Mouse (Mus musculus) hindbrain, embryonic 15.5 days (tissue): ENCODE data around the gene Mcts2. TPM values are rescaled to one million over a fixed set of nuclear protein-coding genes. Genes with fewer than 3 reads are reported as not detected.
"Not testable (repeated sequence)": the region's sequence is repeated elsewhere in the genome, so short reads cannot be mapped to it uniquely, and the experiment has no call there.

Source experiments
- ATAC-seq: fragments of 200-750 bp; cut with Nextera tagmentation; 2 replicates; pipeline ENCODE4 v1.8.0; 2017; ENCODE audit warnings: low read depth, moderate number of reproducible peaks, moderate TSS enrichment; ENCODE audit not compliant: low FRiP score
- H3K27ac ChIP-seq: fragments of 300-500 bp; sonication (generic); replicated peaks from 2 replicates; pipeline ENCODE4 v1.5.1; 2015; ENCODE audit warnings: mild to moderate bottlenecking, inconsistent platforms
- H3K27me3 ChIP-seq: fragments of 300-500 bp; sonication (generic); 2 replicates; pipeline ENCODE4 v1.6.1; 2015; ENCODE audit warnings: control low read depth, inconsistent platforms
- H3K36me3 ChIP-seq: fragments of 300-500 bp; sonication (generic); 2 replicates; pipeline ENCODE4 v1.6.1; 2015; ENCODE audit warnings: control low read depth, inconsistent platforms
- H3K4me1 ChIP-seq: fragments of 300-500 bp; sonication (generic); replicated peaks from 2 replicates; pipeline ENCODE4 v1.6.1; 2015; ENCODE audit warnings: control low read depth, inconsistent platforms
- H3K4me2 ChIP-seq: fragments of 300-500 bp; sonication (generic); 2 replicates; pipeline ENCODE4 v1.6.1; 2015; ENCODE audit warnings: moderate library complexity, mild to moderate bottlenecking, inconsistent platforms
- H3K4me3 ChIP-seq: fragments of 300-500 bp; sonication (generic); 2 replicates; pipeline ENCODE4 v1.5.1; 2015; ENCODE audit warnings: mild to moderate bottlenecking, inconsistent platforms
- H3K9ac ChIP-seq: fragments of 300-500 bp; sonication (generic); 2 replicates; pipeline ENCODE4 v1.6.1; 2015; ENCODE audit warnings: inconsistent platforms
- H3K9me3 ChIP-seq: fragments of 300-500 bp; sonication (generic); 2 replicates; pipeline ENCODE4 v1.6.1; 2016; ENCODE audit warnings: control low read depth, inconsistent platforms
- WGBS: fragments of 180-500 bp; shearing (Covaris S2); methylation state at CpG from one replicate; pipeline ENCODE4 v1.1.7; 2015; 5-methylcytosine and 5-hydroxymethylcytosine counted together
- polyA plus RNA-seq: library from polyadenylated mRNA; unstranded; fragments of >200 nt; fragmentation: Nextera tagmentation; extraction: Ambion mirVana; gene quantifications from 2 replicates; pipeline ENCODE4 v1.2.1, GENCODE M21; 2015

Gene Mcts2
- polyA plus RNA-seq, result 32.6 and 37.3 TPM in 2 replicates

DNA sequence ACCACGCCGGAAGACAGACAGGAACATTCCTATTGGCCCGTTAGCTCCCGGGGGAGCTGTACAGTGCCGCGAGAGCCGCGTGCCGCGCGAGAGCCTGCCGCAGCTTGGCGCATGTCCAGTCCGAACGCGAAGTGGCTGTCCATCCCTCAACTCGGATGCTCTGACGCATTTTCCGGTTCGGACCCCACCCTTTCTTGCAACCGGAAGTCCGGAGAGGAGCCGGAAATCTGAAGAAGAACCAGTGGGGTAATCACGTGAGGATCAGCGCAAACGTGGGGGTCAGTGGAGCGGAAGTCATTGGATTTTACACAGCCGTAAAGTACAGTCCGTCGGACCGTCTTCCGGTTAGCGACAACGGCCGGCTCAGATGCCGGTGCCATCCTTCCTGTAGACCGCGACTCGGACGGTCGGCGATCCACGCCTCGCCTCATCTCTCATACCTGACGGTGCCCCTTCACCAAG is at the start of gene Mcts2:
Gene Mcts2 (plus strand): TSS at position 230 of the 462 bp plus-strand sequence.
- Histone ChIP-seq H3K9me3 (no peaks in the 10 kb centered on the region), H3K27ac (peak within 1 kb of the TSS; percentile 69), H3K27me3 (no peaks in the 10 kb centered on the region), H3K4me3 (peak within 1 kb of the TSS; percentile 47), H3K9ac (peak within 1 kb of the TSS; percentile 42), H3K4me1 (peaks cover 19% of the 10 kb centered on the region), H3K36me3 (peaks cover 71% of the 10 kb centered on the region), H3K4me2 (peak within 1 kb of the TSS; percentile 73)
- 54% methylated on average over 45 of the region's 45 CpGs for WGBS
- ATAC-seq, result peak; percentile 95

DNA sequence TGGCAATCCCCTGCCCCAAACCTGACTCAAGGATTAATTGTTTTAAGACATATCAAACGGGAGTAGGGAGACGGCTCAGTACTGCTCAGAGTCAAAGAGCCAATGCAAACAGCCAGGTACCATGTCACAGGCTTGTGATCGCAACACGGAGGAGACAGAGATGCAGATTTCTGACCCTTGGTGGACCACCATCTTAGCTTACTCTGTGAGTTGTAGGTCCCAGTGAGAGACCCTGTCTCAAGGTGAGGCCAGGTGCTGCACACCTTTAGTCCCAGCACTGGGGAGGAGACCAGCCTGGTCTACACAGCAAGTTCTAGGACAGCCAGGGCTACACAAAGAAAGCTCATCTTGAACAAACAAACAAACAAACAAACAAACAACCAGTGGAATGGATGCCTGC is 49.5 kb upstream of the Mcts2 start:
- Histone ChIP-seq H3K27ac (no peak overlapping the region), H3K9me3 (no peaks in the 10 kb centered on the region), H3K36me3 (no peaks in the 10 kb centered on the region), H3K9ac (no peak overlapping the region), H3K4me3 (no peak overlapping the region), H3K27me3 (no peaks in the 10 kb centered on the region), H3K4me2 (no peak overlapping the region), H3K4me1 (peaks cover 5% of the 10 kb centered on the region; the same call in 1 of the 2 replicates)
- 91% methylated on average over 4 of the region's 4 CpGs for WGBS
- ATAC-seq, result no peak

DNA sequence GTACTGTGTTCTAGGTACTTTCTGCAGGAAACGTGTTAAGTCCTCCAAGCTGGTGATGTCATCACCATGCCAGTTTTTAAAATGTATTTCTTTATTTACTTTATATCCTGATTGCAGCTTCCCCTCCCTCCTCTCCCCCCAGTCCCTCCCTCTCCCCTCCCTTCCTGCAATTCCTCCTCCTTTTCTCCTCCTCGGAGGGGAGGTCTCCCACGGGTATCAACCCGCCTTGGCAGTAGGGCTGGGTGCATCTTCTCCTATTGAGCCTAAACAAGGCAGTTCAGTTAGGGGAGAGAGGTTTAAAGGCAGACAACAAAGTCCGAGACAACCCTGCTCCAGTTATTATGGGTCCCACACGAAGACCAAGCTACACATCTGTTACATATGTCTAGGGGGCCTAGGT is 48.0 kb upstream of the Mcts2 start:
- no peaks in the 10 kb centered on the region for H3K27me3 ChIP-seq
- no peak overlapping the region for H3K9ac ChIP-seq
- WGBS, result 47% methylated on average over 6 of the region's 6 CpGs
- peaks cover 5% of the 10 kb centered on the region; the same call in 1 of the 2 replicates for H3K4me1 ChIP-seq
- H3K27ac ChIP-seq, result no peak overlapping the region
- H3K4me2 ChIP-seq, result no peak overlapping the region
- no peaks in the 10 kb centered on the region for H3K9me3 ChIP-seq
- ATAC-seq, result no peak
- H3K36me3 ChIP-seq, result no peaks in the 10 kb centered on the region
- H3K4me3 ChIP-seq, result no peak overlapping the region

DNA sequence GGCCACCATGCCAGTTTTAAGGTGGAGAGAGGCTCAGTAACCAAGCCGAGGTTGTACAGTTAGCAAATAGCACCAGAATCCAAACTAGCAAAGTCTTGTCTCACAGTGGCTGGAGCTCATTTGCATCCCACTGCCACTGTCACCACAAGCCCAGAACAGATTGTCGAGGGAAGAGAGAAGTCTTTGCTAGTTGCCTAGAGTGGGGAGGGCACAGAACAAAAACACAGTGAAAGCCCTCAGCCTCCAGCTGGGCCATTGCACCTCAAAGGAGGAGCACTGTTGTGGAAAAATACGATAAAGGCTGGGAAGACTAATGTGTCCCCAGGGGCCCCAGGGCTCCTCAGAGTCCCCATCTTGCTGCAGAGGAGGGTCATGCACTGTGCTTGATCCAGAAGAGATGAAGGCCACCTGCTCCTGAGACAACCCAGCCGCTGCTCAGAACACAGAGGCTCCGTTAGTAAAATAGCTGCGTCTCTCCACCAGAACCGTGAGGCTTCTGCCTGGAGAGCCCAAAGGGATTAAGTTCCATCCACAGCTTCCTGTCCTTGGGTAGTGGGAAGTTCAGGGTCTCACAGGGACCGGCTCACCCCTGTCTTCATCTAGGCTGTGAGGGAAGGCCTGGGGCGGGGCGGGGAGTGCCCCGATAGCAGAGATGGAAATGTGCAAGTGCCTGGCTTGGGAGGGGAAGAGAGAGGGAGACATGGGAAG is 47.3 kb upstream of the Mcts2 start:
- ATAC-seq, result no peak
- Histone ChIP-seq H3K36me3 (no peaks in the 10 kb centered on the region), H3K27ac (no peak overlapping the region), H3K4me1 (peaks cover 5% of the 10 kb centered on the region; the same call in 1 of the 2 replicates), H3K9ac (no peak overlapping the region), H3K4me2 (no peak overlapping the region), H3K9me3 (no peaks in the 10 kb centered on the region), H3K27me3 (no peaks in the 10 kb centered on the region), H3K4me3 (no peak overlapping the region)
- WGBS, result 7% methylated on average over 11 of the region's 11 CpGs

DNA sequence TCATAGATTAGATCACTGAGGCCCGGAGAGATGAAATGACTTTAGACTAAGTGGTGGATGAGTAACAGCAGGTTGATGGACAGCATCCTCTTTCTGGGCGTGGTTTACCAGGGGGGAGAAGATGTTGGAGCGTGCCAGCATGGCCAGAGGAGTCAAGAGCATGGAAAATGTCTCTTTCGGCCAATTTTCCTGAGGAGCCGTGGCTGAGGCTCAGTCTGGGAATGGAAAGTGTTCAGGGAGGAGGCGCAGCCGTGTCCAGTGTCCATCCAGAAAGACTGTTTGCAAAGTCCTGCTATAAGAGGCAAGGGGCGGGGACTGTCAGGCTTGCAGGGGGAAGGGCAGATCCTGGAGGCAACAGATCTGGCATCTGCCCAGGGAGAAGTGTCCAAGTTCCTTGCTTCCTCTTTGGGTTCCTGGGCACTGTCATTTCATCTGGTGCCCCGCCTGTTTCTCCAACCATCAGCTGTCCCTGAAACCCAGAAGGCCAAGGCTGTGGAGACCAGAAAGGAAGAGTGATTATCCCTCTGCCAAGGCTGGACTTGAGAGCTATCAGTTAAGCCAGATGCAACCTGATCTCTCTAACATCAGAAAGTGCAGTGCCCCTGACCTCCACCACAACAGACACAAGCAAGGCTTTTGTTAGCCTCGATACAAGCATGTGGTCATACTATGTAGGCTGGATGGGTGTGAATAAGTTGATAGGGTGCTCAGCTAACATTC is 33.8 kb upstream of the Mcts2 start:
- Histone ChIP-seq H3K4me1 (peaks cover 21% of the 10 kb centered on the region), H3K27me3 (no peaks in the 10 kb centered on the region), H3K27ac (peak overlapping the region; percentile 88; the same call in 1 of the 2 replicates), H3K9me3 (no peaks in the 10 kb centered on the region), H3K4me2 (no peak overlapping the region), H3K4me3 (no peak overlapping the region), H3K9ac (no peak overlapping the region), H3K36me3 (no peaks in the 10 kb centered on the region)
- no peak for ATAC-seq
- 74% methylated on average over 10 of the region's 10 CpGs for WGBS

DNA sequence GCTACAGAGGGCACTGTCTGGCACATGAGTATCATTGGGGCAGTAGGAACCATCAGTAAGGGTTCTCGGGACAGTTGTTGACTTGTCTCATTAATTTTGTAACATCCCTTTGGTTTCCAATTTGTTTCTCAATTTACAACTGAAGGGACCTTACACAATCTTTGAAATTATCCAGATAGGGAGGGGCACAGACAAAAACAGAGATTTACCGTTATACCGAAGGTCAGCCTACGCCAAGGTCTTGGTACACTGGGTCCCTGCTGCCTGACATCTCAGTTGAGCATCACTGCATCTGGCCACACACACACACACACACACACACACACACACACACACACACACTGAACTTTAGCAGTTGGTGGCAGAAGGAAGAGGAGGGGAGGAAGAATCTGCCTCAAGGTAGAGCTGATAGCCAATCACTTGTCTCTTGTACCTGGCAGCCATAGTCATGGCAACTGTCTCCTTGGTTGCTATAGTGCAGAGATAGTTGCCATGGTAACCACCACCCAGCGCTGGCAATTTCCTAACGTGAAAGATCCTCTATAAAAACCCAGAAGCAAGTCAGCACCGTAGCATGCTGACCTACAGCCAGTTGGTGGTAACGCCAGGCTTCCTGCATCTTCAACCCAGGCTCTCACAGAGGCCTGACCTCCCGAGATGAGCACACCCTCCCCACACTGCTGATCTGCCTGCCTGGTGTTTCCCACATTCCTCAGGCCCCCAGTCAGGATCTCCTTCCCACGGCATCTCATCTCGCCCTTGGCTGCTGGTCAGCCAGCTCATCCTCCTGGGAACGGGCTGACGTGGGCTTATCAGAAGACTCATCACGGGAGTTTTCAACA is 32.7 kb upstream of the Mcts2 start:
- peak; percentile 94 for ATAC-seq
- WGBS, result 31% methylated on average over 14 of the region's 14 CpGs
- H3K27ac ChIP-seq, result peak overlapping the region; percentile 88
- peaks cover 21% of the 10 kb centered on the region for H3K4me1 ChIP-seq
- peak overlapping the region; percentile 36 for H3K4me2 ChIP-seq
- H3K27me3 ChIP-seq, result no peaks in the 10 kb centered on the region
- no peaks in the 10 kb centered on the region for H3K36me3 ChIP-seq
- no peak overlapping the region for H3K4me3 ChIP-seq
- H3K9ac ChIP-seq, result no peak overlapping the region
- no peaks in the 10 kb centered on the region for H3K9me3 ChIP-seq

DNA sequence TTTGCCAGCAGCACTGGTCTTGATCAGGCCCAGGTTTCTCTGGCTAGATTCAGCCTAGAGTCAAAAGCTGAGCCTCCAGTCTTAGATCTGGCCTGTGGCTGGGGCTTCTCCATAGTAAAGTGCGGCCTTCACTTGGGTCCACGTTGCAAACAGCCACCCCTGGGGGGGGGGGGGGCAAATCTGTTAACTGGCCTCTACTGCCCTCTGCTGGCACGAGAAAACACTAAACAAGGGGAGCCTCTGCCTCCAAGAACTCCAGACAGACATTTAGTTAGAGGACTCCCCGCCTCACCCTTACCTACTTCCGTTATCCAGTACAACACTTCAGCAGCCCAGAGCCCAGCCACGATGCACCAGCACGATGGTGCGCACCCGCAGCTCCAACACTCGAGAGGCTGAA is 29.4 kb upstream of the Mcts2 start:
- WGBS, result 64% methylated on average over 10 of the region's 10 CpGs
- Histone ChIP-seq H3K9me3 (no peaks in the 10 kb centered on the region), H3K36me3 (no peaks in the 10 kb centered on the region), H3K9ac (no peak overlapping the region), H3K4me1 (peaks cover 21% of the 10 kb centered on the region), H3K4me3 (no peak overlapping the region), H3K27ac (no peak overlapping the region), H3K4me2 (no peak overlapping the region), H3K27me3 (no peaks in the 10 kb centered on the region)
- no peak for ATAC-seq

DNA sequence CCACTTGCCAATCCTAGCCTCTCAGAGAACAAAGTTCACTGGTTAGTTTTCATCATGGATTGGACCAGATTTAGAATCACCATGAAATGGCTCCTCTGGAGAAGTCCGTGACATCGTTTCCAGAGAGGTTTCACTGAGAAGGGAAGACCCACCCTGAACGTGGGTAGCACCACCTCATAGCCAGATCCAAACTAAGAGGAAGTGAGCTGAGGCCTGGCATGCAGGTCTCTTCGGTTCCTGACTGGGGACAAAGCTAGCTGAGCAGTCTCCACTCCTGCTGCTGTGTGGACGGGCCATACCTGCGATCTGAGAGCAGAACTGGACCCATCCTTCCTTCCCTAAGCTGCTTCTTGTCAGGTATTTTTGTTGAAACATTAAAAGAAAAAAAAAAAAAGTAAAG is 25.7 kb upstream of the Mcts2 start:
- ATAC-seq, result no peak
- H3K27me3 ChIP-seq, result no peaks in the 10 kb centered on the region
- H3K4me3 ChIP-seq, result no peak overlapping the region
- H3K27ac ChIP-seq, result no peak overlapping the region
- no peak overlapping the region for H3K4me2 ChIP-seq
- no peak overlapping the region for H3K9ac ChIP-seq
- H3K9me3 ChIP-seq, result no peaks in the 10 kb centered on the region
- H3K36me3 ChIP-seq, result no peaks in the 10 kb centered on the region
- no peaks in the 10 kb centered on the region for H3K4me1 ChIP-seq
- WGBS, result 81% methylated on average over 6 of the region's 6 CpGs

DNA sequence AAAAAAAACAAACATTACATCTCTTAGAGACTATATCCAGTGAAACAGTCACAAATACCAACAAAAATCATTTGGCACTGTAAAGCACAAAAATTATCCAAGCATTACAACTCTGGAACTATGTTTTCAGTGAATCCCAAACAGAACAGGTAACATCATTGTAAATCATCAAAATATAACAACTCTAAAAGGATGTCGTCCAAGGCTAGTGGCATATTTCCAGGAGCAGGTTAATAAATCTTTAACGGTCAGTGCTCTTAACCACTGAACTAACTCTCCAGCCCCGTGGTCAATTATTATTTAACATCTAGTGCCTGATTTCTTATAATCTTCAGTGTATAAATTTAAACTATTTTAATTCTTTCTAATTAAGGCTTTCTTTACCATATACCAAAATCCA is 20.6 kb upstream of the Mcts2 start:
- not testable (repeated sequence) for H3K9me3 ChIP-seq, H3K9ac ChIP-seq, H3K36me3 ChIP-seq, H3K27ac ChIP-seq, H3K4me2 ChIP-seq, ATAC-seq, H3K27me3 ChIP-seq, H3K4me1 ChIP-seq, H3K4me3 ChIP-seq
- 89% methylated on average over 3 of the region's 3 CpGs for WGBS

DNA sequence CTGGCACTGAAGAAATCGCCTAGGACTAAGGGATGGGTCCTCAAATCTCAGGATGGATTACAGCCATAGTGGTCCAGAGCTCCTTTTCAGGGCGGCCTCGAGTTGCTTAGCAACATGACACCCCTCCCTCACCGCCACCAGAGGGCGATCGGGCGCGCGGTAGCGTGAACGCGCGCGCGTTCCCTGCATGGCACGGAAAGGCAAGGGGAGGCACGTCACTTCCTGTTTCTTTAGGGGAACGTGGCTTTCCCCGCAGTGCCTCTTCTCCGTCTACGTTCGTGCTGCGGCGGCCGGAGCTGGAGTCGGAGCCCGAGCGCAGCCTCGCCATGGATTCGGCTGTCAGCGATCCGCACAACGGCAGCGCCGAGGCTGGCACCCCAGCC is 17.6 kb upstream of the Mcts2 start, which contains the start of gene H13:
Gene H13 (plus strand): TSS at position 206 of the 383 bp plus-strand sequence.
- Histone ChIP-seq H3K4me2 (peak within 1 kb of the TSS; percentile 92), H3K4me3 (peak within 1 kb of the TSS; percentile 89), H3K4me1 (peaks cover 38% of the 10 kb centered on the region), H3K9ac (peak within 1 kb of the TSS; percentile 90), H3K27ac (peak within 1 kb of the TSS; percentile 97), H3K27me3 (no peaks in the 10 kb centered on the region), H3K36me3 (peaks cover 8% of the 10 kb centered on the region; the same call in 1 of the 2 replicates), H3K9me3 (no peaks in the 10 kb centered on the region)
- under 1% methylated on average over 35 of the region's 35 CpGs for WGBS
- peak; percentile 81 for ATAC-seq

DNA sequence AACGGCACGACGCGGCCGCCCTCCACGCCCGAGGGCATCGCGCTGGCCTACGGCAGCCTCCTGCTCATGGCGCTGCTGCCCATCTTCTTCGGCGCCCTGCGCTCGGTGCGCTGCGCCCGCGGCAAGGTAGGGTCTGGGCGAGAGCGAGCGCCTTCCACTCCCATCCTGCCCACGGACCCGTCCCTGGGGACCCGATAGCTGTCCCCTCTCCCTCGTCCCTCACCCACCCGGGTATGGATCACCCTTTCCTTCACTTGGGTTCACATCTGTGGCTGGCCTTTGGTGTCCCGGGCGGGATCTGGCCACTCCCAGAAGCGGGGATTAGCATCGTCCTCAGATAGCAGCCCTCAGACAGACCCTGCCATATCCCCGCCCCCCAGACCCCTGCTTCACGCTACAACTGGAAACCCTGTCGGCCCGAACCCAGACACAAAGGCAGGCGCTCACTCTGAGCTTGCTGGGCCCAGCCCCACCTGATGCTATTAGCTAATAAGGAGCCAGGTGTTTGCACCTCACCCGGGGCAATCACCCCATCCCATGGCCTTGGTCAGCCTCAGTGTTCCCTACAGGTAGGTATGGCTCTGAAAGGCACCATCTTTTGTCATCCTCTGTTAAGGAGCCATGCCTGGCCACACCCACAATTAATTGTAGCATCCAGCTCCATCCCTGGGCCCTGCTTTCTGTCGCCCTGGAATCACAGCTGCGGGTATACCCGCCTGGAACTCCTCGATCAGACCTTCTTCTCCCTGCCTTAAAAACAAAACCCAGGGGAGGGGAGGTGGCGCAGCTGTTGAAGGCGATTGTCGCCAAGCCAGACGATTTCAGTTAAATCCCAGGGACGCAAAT is 17.0 kb upstream of the Mcts2 start:
- H3K9me3 ChIP-seq, result no peaks in the 10 kb centered on the region
- WGBS, result 0% methylated on average over 46 of the region's 46 CpGs
- ATAC-seq, result peak; percentile 76
- H3K4me3 ChIP-seq, result peak overlapping the region; percentile 89
- peaks cover 41% of the 10 kb centered on the region for H3K4me1 ChIP-seq
- peak overlapping the region; percentile 92 for H3K4me2 ChIP-seq
- H3K27me3 ChIP-seq, result no peaks in the 10 kb centered on the region
- H3K27ac ChIP-seq, result peak overlapping the region; percentile 97
- H3K36me3 ChIP-seq, result peaks cover 11% of the 10 kb centered on the region
- H3K9ac ChIP-seq, result peak overlapping the region; percentile 90
